Mouse (Mus musculus) hindbrain, postnatal 0 days (tissue): ENCODE data around the gene Epb41l5. TPM values are rescaled to one million over a fixed set of nuclear protein-coding genes. Genes with fewer than 3 reads are reported as not detected.

Experiments used
- ATAC-seq: fragments of 200-750 bp; cut with Nextera tagmentation; 2 replicates; pipeline ENCODE4 v1.8.0; 2017; ENCODE audit warnings: mild to moderate bottlenecking, moderate TSS enrichment, moderate library complexity
- DNase-seq: peaks from one replicate; pipeline ENCODE4 v3.0.0-alpha.2; 2015; ENCODE audit warnings: low spot score
- H3K27ac ChIP-seq: fragments of 300-500 bp; sonication (generic); 2 replicates; pipeline ENCODE4 v1.5.1; 2014; ENCODE audit warnings: mild to moderate bottlenecking
- H3K27me3 ChIP-seq: fragments of 300-500 bp; sonication (generic); 2 replicates; pipeline ENCODE4 v1.6.1; 2014; ENCODE audit warnings: low read length, mixed read lengths; ENCODE audit not compliant: insufficient read depth
- H3K36me3 ChIP-seq: fragments of 300-500 bp; sonication (generic); 2 replicates; pipeline ENCODE4 v1.6.1; 2014; ENCODE audit warnings: low read length, mixed read lengths; ENCODE audit not compliant: insufficient read depth
- H3K4me1 ChIP-seq: fragments of 300-500 bp; sonication (generic); 2 replicates; pipeline ENCODE4 v1.6.1; 2014; ENCODE audit warnings: antibody characterized with exemption, low read length, mixed read lengths; ENCODE audit not compliant: insufficient read depth
- H3K4me2 ChIP-seq: fragments of 300-500 bp; sonication (generic); 2 replicates; pipeline ENCODE4 v1.6.1; 2014; ENCODE audit warnings: low read depth, mild to moderate bottlenecking, low read length, moderate library complexity, mixed read lengths
- H3K4me3 ChIP-seq: fragments of 300-500 bp; sonication (generic); 2 replicates; pipeline ENCODE4 v1.5.1; 2014; ENCODE audit warnings: low read length
- H3K9ac ChIP-seq: fragments of 300-500 bp; sonication (generic); replicated peaks from 2 replicates; pipeline ENCODE4 v1.6.1; 2014; ENCODE audit warnings: mild to moderate bottlenecking, low read length, moderate library complexity, mixed read lengths
- H3K9me3 ChIP-seq: fragments of 300-500 bp; sonication (generic); 2 replicates; pipeline ENCODE4 v1.6.1; 2016; ENCODE audit warnings: low read length, mixed read lengths
- CTCF ChIP-seq: IDR thresholded peaks from 2 replicates; pipeline ENCODE4 v1.5.1; 2016; ENCODE audit warnings: antibody characterized with exemption, control low read depth, low read depth
- WGBS: fragments of 180-500 bp; shearing (Covaris S2); extraction: QIAGEN DNeasy Blood & Tissue Kit; methylation state at CpG from one replicate; pipeline ENCODE4 v1.1.7; 2014; 5-methylcytosine and 5-hydroxymethylcytosine counted together
- polyA plus RNA-seq: library from polyadenylated mRNA; unstranded; fragments of >200 nt; fragmentation: Nextera tagmentation; extraction: Ambion mirVana; gene quantifications from 2 replicates; pipeline ENCODE4 v1.2.1, GENCODE M21; 2015
- total RNA-seq: library from RNA; depleted of rRNA; stranded (reverse); fragments of >200 nt; gene quantifications from 2 replicates; pipeline ENCODE4 v1.2.3, GENCODE M21; 2014; rRNA removed

Epb41l5 gene
- total and polyA plus RNA-seq, 2 experiments from 2014 or later: 11.6 to 13.0 TPM

- Histone ChIP-seq H3K9ac (no peak overlapping the region), H3K4me1 (peaks cover 15% of the 10 kb centered on the region; the same call in 1 of the 2 replicates), H3K36me3 (no peaks in the 10 kb centered on the region), H3K27ac (no peak overlapping the region), H3K9me3 (no peaks in the 10 kb centered on the region), H3K4me3 (no peak overlapping the region), H3K4me2 (no peak overlapping the region), H3K27me3 (no peaks in the 10 kb centered on the region)
- DNase-seq (no peak), ATAC-seq (no peak)
- WGBS: 90% methylated on average over 9 of the region's 9 CpGs
- no peak for TF ChIP-seq CTCF
Observed at GRCm38 (mm10) chr1:119498536-119499231, 150.1 kb downstream of the Epb41l5 start.

GRCm38 (mm10) chr1:119497346-119498004 is 151.3 kb downstream of the Epb41l5 start:
- no peak overlapping the region for H3K9ac ChIP-seq
- H3K27ac ChIP-seq: no peak overlapping the region
- H3K4me3 ChIP-seq: no peak overlapping the region
- no peak overlapping the region for H3K4me2 ChIP-seq
- DNase-seq (no peak), ATAC-seq (no peak)
- H3K27me3 ChIP-seq: no peaks in the 10 kb centered on the region
- TF ChIP-seq CTCF: no peak
- H3K9me3 ChIP-seq: no peaks in the 10 kb centered on the region
- H3K36me3 ChIP-seq: no peaks in the 10 kb centered on the region
- H3K4me1 ChIP-seq: peaks cover 8% of the 10 kb centered on the region; the same call in 1 of the 2 replicates
- WGBS: 77% methylated on average over 5 of the region's 5 CpGs

DNA sequence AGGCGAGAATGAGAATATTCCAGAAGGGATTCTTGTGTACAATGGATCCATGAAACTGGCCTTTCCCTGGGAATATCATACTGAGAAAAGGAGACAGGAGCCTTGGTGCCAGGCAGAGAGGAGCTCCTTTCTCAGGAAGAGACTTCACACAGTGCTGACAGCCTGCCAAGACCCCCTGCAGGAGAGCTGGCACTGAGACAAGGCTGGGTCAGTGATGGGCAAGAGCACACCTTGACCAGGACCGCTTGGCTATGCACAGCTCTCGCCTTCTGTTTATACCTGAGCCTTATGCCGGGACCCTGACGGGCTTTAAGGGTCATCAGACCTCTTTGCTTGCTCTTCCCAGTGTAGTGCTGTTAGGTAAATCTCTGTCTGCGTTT is 153.4 kb downstream of the Epb41l5 start:
- no peaks in the 10 kb centered on the region for H3K9me3 ChIP-seq
- H3K36me3 ChIP-seq: no peaks in the 10 kb centered on the region
- no peak for TF ChIP-seq CTCF
- 78% methylated on average over 6 of the region's 6 CpGs for WGBS
- DNase-seq: no peak
- no peak overlapping the region for H3K4me2 ChIP-seq
- H3K4me1 ChIP-seq: peaks cover 12% of the 10 kb centered on the region; the same call in 1 of the 2 replicates
- no peak overlapping the region for H3K4me3 ChIP-seq
- no peak overlapping the region for H3K27ac ChIP-seq
- H3K9ac ChIP-seq: no peak overlapping the region
- H3K27me3 ChIP-seq: no peaks in the 10 kb centered on the region
- ATAC-seq: no peak

Other genes with a start within 250 kb of the Epb41l5 start
- gene Inhbb, start 226.8 kb downstream of the Epb41l5 start, total RNA-seq: 7.1 and 9.9 TPM in 2 replicates
- 3.3 and 3.4 TPM in 2 replicates for gene Inhbb, start 226.8 kb downstream of the Epb41l5 start, polyA plus RNA-seq
- 42.9 and 43.5 TPM in 2 replicates for gene Ralb, start 144.2 kb downstream of the Epb41l5 start, total RNA-seq
- gene Ralb, start 144.2 kb downstream of the Epb41l5 start, polyA plus RNA-seq: 61.0 and 62.1 TPM in 2 replicates
- gene Tmem185b, start 122.8 kb downstream of the Epb41l5 start, total RNA-seq: 23.0 and 24.2 TPM in 2 replicates
- 10.3 and 12.9 TPM in 2 replicates for gene Tmem185b, start 122.8 kb downstream of the Epb41l5 start, polyA plus RNA-seq
- gene Ptpn4, start 188.6 kb upstream of the Epb41l5 start, total RNA-seq: 30.3 and 36.4 TPM in 2 replicates
- gene Ptpn4, start 188.6 kb upstream of the Epb41l5 start, polyA plus RNA-seq: 7.3 and 7.6 TPM in 2 replicates